Mouse (Mus musculus): ENCODE data around the gene Clpp. TPM values are rescaled to one million over a fixed set of nuclear protein-coding genes. Genes with fewer than 3 reads are reported as not detected.
A peak's percentile ranks its signal among the peaks of the same experiment; 100 is the strongest.

Clpp gene
- 124 and 128 TPM in 2 replicates for polyA plus RNA-seq (2012; rRNA removed)

- peak; percentile 98 for DNase-seq (ENCODE audit: low read depth, low spot score)
- under 1% methylated on average over 52 of the region's 52 CpGs for WGBS
Observed at GRCm38 (mm10) chr17:56990115-56990746, at the start of gene Clpp. Clpp (plus strand) TSS chr17:56990305.

- 25% methylated on average over 3 of the region's 3 CpGs for WGBS
- no peak for DNase-seq (ENCODE audit: low read depth, low spot score)
Observed at GRCm38 (mm10) chr17:56950915-56951314, 39.2 kb upstream of the Clpp start.

- DNase-seq (ENCODE audit: low read depth, low spot score): no peak
- WGBS: 54% methylated on average over 1 of the region's 1 CpGs
Observed at GRCm38 (mm10) chr17:56952639-56953038, 37.5 kb upstream of the Clpp start.

GRCm38 (mm10) chr17:56954871-56955270 lies 35.2 kb upstream of the Clpp start:
- DNase-seq (ENCODE audit: low read depth, low spot score): no peak
- WGBS: 87% methylated on average over 7 of the region's 7 CpGs

GRCm38 (mm10) chr17:56957763-56958429 lies 32.2 kb upstream of the Clpp start:
- DNase-seq (ENCODE audit: low read depth, low spot score): no peak
- WGBS: 35% methylated on average over 11 of the region's 11 CpGs

GRCm38 (mm10) chr17:56958667-56959066 lies 31.4 kb upstream of the Clpp start:
- DNase-seq (ENCODE audit: low read depth, low spot score): no peak
- 90% methylated on average over 4 of the region's 4 CpGs for WGBS

GRCm38 (mm10) chr17:56961880-56962279 lies 28.2 kb upstream of the Clpp start:
- WGBS: 93% methylated on average over 4 of the region's 4 CpGs
- no peak for DNase-seq (ENCODE audit: low read depth, low spot score)

GRCm38 (mm10) chr17:56962642-56963405 lies 27.3 kb upstream of the Clpp start:
- 55% methylated on average over 5 of the region's 5 CpGs for WGBS
- DNase-seq (ENCODE audit: low read depth, low spot score): no peak

- WGBS: 32% methylated on average over 6 of the region's 6 CpGs
- peak; percentile 83 for DNase-seq (ENCODE audit: low read depth, low spot score)
Observed at GRCm38 (mm10) chr17:56963646-56964045, 26.5 kb upstream of the Clpp start.

GRCm38 (mm10) chr17:56969321-56969720 lies 20.8 kb upstream of the Clpp start:
- DNase-seq (ENCODE audit: low read depth, low spot score): no peak
- 25% methylated on average over 3 of the region's 3 CpGs for WGBS

- DNase-seq (ENCODE audit: low read depth, low spot score): no peak
- WGBS: 58% methylated on average over 5 of the region's 5 CpGs
Observed at GRCm38 (mm10) chr17:56970081-56970480, 20.0 kb upstream of the Clpp start.

- 65% methylated on average over 14 of the region's 14 CpGs for WGBS
- DNase-seq (ENCODE audit: low read depth, low spot score): no peak
Observed at GRCm38 (mm10) chr17:56973956-56974707, 16.0 kb upstream of the Clpp start.

- DNase-seq (ENCODE audit: low read depth, low spot score): no peak
Observed at GRCm38 (mm10) chr17:56974708-56975240, 15.3 kb upstream of the Clpp start.

GRCm38 (mm10) chr17:56975391-56975790 lies 14.7 kb upstream of the Clpp start:
- 57% methylated on average over 3 of the region's 3 CpGs for WGBS
- no peak for DNase-seq (ENCODE audit: low read depth, low spot score)

More at GRCm38 (mm10) chr17:56974708-56975240, 15.3 kb upstream of the Clpp start:
- WGBS: 32% methylated on average over 5 of the region's 5 CpGs

GRCm38 (mm10) chr17:56976531-56977390 lies 13.3 kb upstream of the Clpp start:
- WGBS: 37% methylated on average over 8 of the region's 8 CpGs

GRCm38 (mm10) chr17:56979524-56979923 lies 10.6 kb upstream of the Clpp start:
- 14% methylated on average over 6 of the region's 8 CpGs for WGBS

More at GRCm38 (mm10) chr17:56976531-56977390, 13.3 kb upstream of the Clpp start:
- no peak for DNase-seq (ENCODE audit: low read depth, low spot score)

GRCm38 (mm10) chr17:56981049-56981448 lies 9.1 kb upstream of the Clpp start:
- peak; percentile 85 for DNase-seq (ENCODE audit: low read depth, low spot score)
- 20% methylated on average over 7 of the region's 7 CpGs for WGBS

More at GRCm38 (mm10) chr17:56979524-56979923, 10.6 kb upstream of the Clpp start:
- no peak for DNase-seq (ENCODE audit: low read depth, low spot score)

GRCm38 (mm10) chr17:56982013-56982412 lies 8.1 kb upstream of the Clpp start, which contains the start of gene Acer1:
Acer1 (minus strand) TSS chr17:56982126.
- no peak for DNase-seq (ENCODE audit: low read depth, low spot score)
- 30% methylated on average over 5 of the region's 5 CpGs for WGBS
